In genomic region chr4:116143317-116143811, GRCm38 (mm10) we compare ENCODE assay signal across 9 mouse cellular contexts. TPM values are rescaled to one million over a fixed set of nuclear protein-coding genes. Genes with fewer than 3 reads are reported as not detected.
DNase-seq lines count a peak whose midpoint lies in the region; ATAC-seq and TF ChIP-seq lines count a peak whose summit lies in the region.
"Had no signal": no experiment of that assay in that cellular context is flagged by ENCODE, and none has a peak within 500 bp of the region (broad histone marks: within the 10 kb centered on the region; RNA-seq: fewer than 3 reads in every experiment).

No protein-coding gene starts in this region.

- no peak overlapping the region for H3K27ac ChIP-seq in embryonic facial prominence, embryonic 12.5 days
- no peak overlapping the region for H3K27ac ChIP-seq in heart, postnatal 0 days (ENCODE audit: low read depth)
- H3K27ac ChIP-seq in midbrain, embryonic 12.5 days (replicated peaks) = no peak overlapping the region

- no peak for TF ChIP-seq CTCF in heart, postnatal 0 days (IDR thresholded peaks at IDR 0.05; ENCODE audit: low read depth)

- H3K9ac ChIP-seq in embryonic facial prominence, embryonic 12.5 days = no peak overlapping the region
- peak overlapping the region; percentile 70; the same call in 1 of the 2 replicates for H3K9ac ChIP-seq in heart, postnatal 0 days (replicated peaks; ENCODE audit: low read depth, low read length)
- no peak overlapping the region for H3K9ac ChIP-seq in midbrain, embryonic 12.5 days (replicated peaks)

- 0 out of 2 replicates have a peak, but pooled peaks have one; percentile 18 for ATAC-seq in embryonic facial prominence, embryonic 12.5 days (ENCODE audit: insufficient number of reproducible peaks, insufficient read depth, low FRiP score, low TSS enrichment)
- ATAC-seq in heart, postnatal 0 days (ENCODE audit: insufficient read depth, low read depth) = no peak
- no peak for ATAC-seq in midbrain, embryonic 12.5 days (ENCODE audit: low FRiP score, low read depth)

- H3K9me3 ChIP-seq in embryonic facial prominence, embryonic 12.5 days = no peaks in the 10 kb centered on the region
- H3K9me3 ChIP-seq in heart, postnatal 0 days (replicated peaks; ENCODE audit: control insufficient read depth, low read length) = no peaks in the 10 kb centered on the region
- no peaks in the 10 kb centered on the region for H3K9me3 ChIP-seq in midbrain, embryonic 12.5 days

- DNase-seq in layer of hippocampus, postnatal 10 days (ENCODE audit: low spot score in 2 of 2) = peak; percentile 37 to 53
- DNase-seq in layer of hippocampus, adult 9-11 months = no peak
- DNase-seq in heart, postnatal 0 days (ENCODE audit: low spot score) = no peak
- DNase-seq in kidney, postnatal 36 days = peak; percentile 38 to 45
- no peak for DNase-seq in left cerebral cortex, adult 18-20 months (ENCODE audit: low spot score in 2 of 2)
- DNase-seq in ovary, postnatal 36 days (ENCODE audit: low spot score) = no peak

- peaks cover 6% of the 10 kb centered on the region for H3K27me3 ChIP-seq in embryonic facial prominence, embryonic 12.5 days
- 0 out of 2 replicates have a peak, but pooled peaks cover 2% of the 10 kb centered on the region for H3K27me3 ChIP-seq in heart, postnatal 0 days (ENCODE audit: control insufficient read depth, insufficient read depth, low read length)
- peaks cover 28% of the 10 kb centered on the region for H3K27me3 ChIP-seq in midbrain, embryonic 12.5 days

- peaks cover 11% of the 10 kb centered on the region; the same call in 1 of the 2 replicates for H3K4me1 ChIP-seq in embryonic facial prominence, embryonic 12.5 days
- H3K4me1 ChIP-seq in heart, postnatal 0 days (ENCODE audit: control insufficient read depth, insufficient read depth) = peaks cover 18% of the 10 kb centered on the region; the same call in 1 of the 2 replicates
- H3K4me1 ChIP-seq in midbrain, embryonic 12.5 days = peaks cover 21% of the 10 kb centered on the region

- H3K36me3 ChIP-seq in embryonic facial prominence, embryonic 12.5 days = no peaks in the 10 kb centered on the region
- H3K36me3 ChIP-seq in heart, postnatal 0 days (replicated peaks; ENCODE audit: control insufficient read depth, insufficient read depth, low read length) = no peaks in the 10 kb centered on the region
- H3K36me3 ChIP-seq in midbrain, embryonic 12.5 days = no peaks in the 10 kb centered on the region

- peak overlapping the region; percentile 71 for H3K4me3 ChIP-seq in embryonic facial prominence, embryonic 12.5 days
- H3K4me3 ChIP-seq in heart, postnatal 0 days (ENCODE audit: low read depth, low read length) = peak overlapping the region; percentile 79
- peak overlapping the region; percentile 69; the same call in 1 of the 2 replicates for H3K4me3 ChIP-seq in midbrain, embryonic 12.5 days

- peak overlapping the region; percentile 95 for H3K4me2 ChIP-seq in embryonic facial prominence, embryonic 12.5 days (replicated peaks)
- H3K4me2 ChIP-seq in heart, postnatal 0 days (ENCODE audit: low read depth, low read length) = peak overlapping the region; percentile 96
- H3K4me2 ChIP-seq in midbrain, embryonic 12.5 days (replicated peaks) = peak overlapping the region; percentile 95

- 10% methylated on average over 7 of the region's 7 CpGs for WGBS in embryonic facial prominence, embryonic 12.5 days
- WGBS in heart, postnatal 0 days = 15% methylated on average over 7 of the region's 7 CpGs
- 16% methylated on average over 7 of the region's 7 CpGs for WGBS in midbrain, embryonic 12.5 days

- no peak for TF ChIP-seq EP300 in heart, postnatal 0 days (IDR thresholded peaks at IDR 0.05; ENCODE audit: low read depth)

RNA-seq across cellular contexts. Expression of gene Lurap1, which starts 7.8 kb away (rescaled TPM):
- total RNA-seq in layer of hippocampus, postnatal 10 days (2021) = 10 to 100 TPM; 23.5 to 29.6 TPM
- polyA plus RNA-seq in embryonic facial prominence, embryonic 12.5 days (2016; fragmentation: Nextera tagmentation; extraction: Ambion mirVana) = 2.6 and 2.7 TPM in 2 replicates
- 1.5 and 2.1 TPM in 2 replicates for total RNA-seq in heart, postnatal 0 days (2014; rRNA removed; ENCODE audit: low replicate concordance)
- polyA plus RNA-seq in heart, postnatal 0 days (2015; fragmentation: Nextera tagmentation; extraction: Ambion mirVana) = 0.97 and 1.1 TPM in 2 replicates
- 1.8 and 1.9 TPM in 2 replicates for polyA plus RNA-seq in midbrain, embryonic 12.5 days (2016; fragmentation: Nextera tagmentation; extraction: Ambion mirVana)
- 10 to 100 TPM; 36.7 to 37.7 TPM for total RNA-seq in left cerebral cortex, adult 18-20 months (2021)

RNA-seq across cellular contexts. Expression of gene Pomgnt1, which starts 19.7 kb away (rescaled TPM):
- total RNA-seq in layer of hippocampus, postnatal 10 days (2021) = 10 to 100 TPM; 72.8 to 76.9 TPM
- polyA plus RNA-seq in embryonic facial prominence, embryonic 12.5 days (2016; fragmentation: Nextera tagmentation; extraction: Ambion mirVana) = 76.3 and 80.5 TPM in 2 replicates
- total RNA-seq in heart, postnatal 0 days (2014; rRNA removed; ENCODE audit: low replicate concordance) = 77.5 and 91.3 TPM in 2 replicates
- polyA plus RNA-seq in heart, postnatal 0 days (2015; fragmentation: Nextera tagmentation; extraction: Ambion mirVana) = 56.9 and 59.6 TPM in 2 replicates
- polyA plus RNA-seq in midbrain, embryonic 12.5 days (2016; fragmentation: Nextera tagmentation; extraction: Ambion mirVana) = 60.9 and 67.9 TPM in 2 replicates
- 10 to 100 TPM; 77.7 to 83.0 TPM for total RNA-seq in left cerebral cortex, adult 18-20 months (2021)

RNA-seq across cellular contexts. Expression of gene Rad54l, which starts 19.9 kb away (rescaled TPM):
- total RNA-seq in layer of hippocampus, postnatal 10 days (2021) = 1 to 10 TPM; 1.6 to 2.1 TPM
- polyA plus RNA-seq in embryonic facial prominence, embryonic 12.5 days (2016; fragmentation: Nextera tagmentation; extraction: Ambion mirVana) = 46.6 and 47.0 TPM in 2 replicates
- 7.7 and 8.0 TPM in 2 replicates for total RNA-seq in heart, postnatal 0 days (2014; rRNA removed; ENCODE audit: low replicate concordance)
- 3.8 and 4.4 TPM in 2 replicates for polyA plus RNA-seq in heart, postnatal 0 days (2015; fragmentation: Nextera tagmentation; extraction: Ambion mirVana)
- 44.8 and 46.5 TPM in 2 replicates for polyA plus RNA-seq in midbrain, embryonic 12.5 days (2016; fragmentation: Nextera tagmentation; extraction: Ambion mirVana)
- under 1 TPM; 0.49 TPM for total RNA-seq in left cerebral cortex, adult 18-20 months (2021)

RNA-seq across cellular contexts. Expression of gene Tspan1, which starts 24.0 kb away (rescaled TPM):
- total RNA-seq in layer of hippocampus, postnatal 10 days (2021) = under 1 TPM in 1 of 2 experiments, not detected in 1; 0.27 TPM
- 0.23 and 0.37 TPM in 2 replicates for polyA plus RNA-seq in embryonic facial prominence, embryonic 12.5 days (2016; fragmentation: Nextera tagmentation; extraction: Ambion mirVana)
- total RNA-seq in heart, postnatal 0 days (2014; rRNA removed; ENCODE audit: low replicate concordance) = 1.8 TPM in 1 of 2 replicates, not detected in the other
- polyA plus RNA-seq in heart, postnatal 0 days (2015; fragmentation: Nextera tagmentation; extraction: Ambion mirVana) = 2.8 TPM in 1 of 2 replicates, not detected in the other
- polyA plus RNA-seq in midbrain, embryonic 12.5 days (2016; fragmentation: Nextera tagmentation; extraction: Ambion mirVana) = 0.09 TPM in 1 of 2 replicates, not detected in the other
- total RNA-seq in left cerebral cortex, adult 18-20 months (2021) = under 1 TPM in 1 of 2 experiments, not detected in 1; 0.33 TPM

RNA-seq across cellular contexts. Expression of gene 1700042G07Rik, which starts 29.8 kb away (rescaled TPM):
- not detected for total RNA-seq in layer of hippocampus, postnatal 10 days (2021)
- not detected in 2 replicates for polyA plus RNA-seq in embryonic facial prominence, embryonic 12.5 days (2016; fragmentation: Nextera tagmentation; extraction: Ambion mirVana)
- not detected in 2 replicates for total RNA-seq in heart, postnatal 0 days (2014; rRNA removed; ENCODE audit: low replicate concordance)
- polyA plus RNA-seq in heart, postnatal 0 days (2015; fragmentation: Nextera tagmentation; extraction: Ambion mirVana) = not detected in 2 replicates
- not detected in 2 replicates for polyA plus RNA-seq in midbrain, embryonic 12.5 days (2016; fragmentation: Nextera tagmentation; extraction: Ambion mirVana)
- total RNA-seq in left cerebral cortex, adult 18-20 months (2021) = not detected
- total RNA-seq: left cerebral cortex, postnatal 10 days had no signal

Comparison
In these comparisons a context has a peak if more than half of its experiments do, and no peak if none do; other contexts are left out.
1. DNase-seq: peak in layer of hippocampus, postnatal 10 days (2 of 2) and kidney, postnatal 36 days (2 of 2); none in layer of hippocampus, adult 9-11 months (single experiment), heart, postnatal 0 days (single experiment), left cerebral cortex, adult 18-20 months (0 of 2) and ovary, postnatal 36 days (single experiment).
2. Peak in every context shown above with its lines, with median percentiles within 50 percentile points of each other: H3K4me2 ChIP-seq and H3K4me3 ChIP-seq.